Mouse (Mus musculus) thymus, adult 2 months (tissue): ENCODE measurements around the gene Fam163b. TPM values are rescaled to one million over a fixed set of nuclear protein-coding genes. Genes with fewer than 3 reads are reported as not detected.

Experiments used
- DNase-seq: peaks from one replicate; pipeline ENCODE4 v3.0.0; 2021
- H3K27ac ChIP-seq: fragments of 200-500 bp; 2 replicates; pipeline ENCODE4 v1.5.1; 2012; ENCODE audit warnings: low read length, control low read depth; ENCODE audit not compliant: control insufficient read depth, insufficient read depth
- H3K27me3 ChIP-seq: fragments of 200-500 bp; 2 replicates; pipeline ENCODE4 v1.6.1; 2012; ENCODE audit warnings: mild to moderate bottlenecking, low read length, moderate library complexity, mixed read lengths; ENCODE audit not compliant: control insufficient read depth, insufficient read depth
- H3K36me3 ChIP-seq: fragments of 200-500 bp; 2 replicates; pipeline ENCODE4 v1.6.1; 2012; ENCODE audit warnings: mild to moderate bottlenecking, low read length, moderate library complexity; ENCODE audit not compliant: control insufficient read depth, insufficient read depth
- H3K4me1 ChIP-seq: fragments of 200-500 bp; replicated peaks from 2 replicates; pipeline ENCODE4 v1.6.1; 2012; ENCODE audit warnings: low read length; ENCODE audit not compliant: control insufficient read depth, insufficient read depth
- H3K4me3 ChIP-seq: fragments of 200-500 bp; 2 replicates; pipeline ENCODE4 v1.5.1; 2012; ENCODE audit warnings: mild to moderate bottlenecking, low read length, control low read depth, moderate library complexity; ENCODE audit not compliant: control insufficient read depth, insufficient read depth
- CTCF ChIP-seq: fragments of 200-500 bp; IDR thresholded peaks from 2 replicates; pipeline ENCODE4 v1.5.1; 2012; ENCODE audit warnings: mild to moderate bottlenecking, control low read depth, low read length, moderate library complexity, borderline replicate concordance; ENCODE audit not compliant: control insufficient read depth, poor library complexity, insufficient read depth; ENCODE audit errors: extremely low read depth
- POLR2A ChIP-seq: fragments of 200-500 bp; IDR thresholded peaks from 2 replicates; pipeline ENCODE4 v1.6.1; 2012; ENCODE audit warnings: mild to moderate bottlenecking, low read length, control low read depth, moderate library complexity; ENCODE audit not compliant: control insufficient read depth, poor library complexity, insufficient read depth; ENCODE audit errors: extremely low read depth
- WGBS: fragments of 180-500 bp; shearing (Covaris S2); methylation state at CpG from one replicate; pipeline ENCODE4 v1.1.7; 2018; 5-methylcytosine and 5-hydroxymethylcytosine counted together
- polyA plus RNA-seq: library from polyadenylated mRNA; depleted of rRNA; stranded (reverse); fragments of >200 nt; gene quantifications from 2 replicates; pipeline ENCODE4 v1.2.3, GENCODE M21; 2012

Gene Fam163b
- polyA plus RNA-seq, 1 experiment, result 7.8 TPM

- Histone ChIP-seq H3K4me3 (no peak overlapping the region), H3K27me3 (no peaks in the 10 kb centered on the region), H3K36me3 (no peaks in the 10 kb centered on the region), H3K4me1 (peaks cover 19% of the 10 kb centered on the region), H3K27ac (no peak overlapping the region)
- TF ChIP-seq POLR2A (no peak), CTCF (no peak)
- 94% methylated on average over 2 of the region's 2 CpGs for WGBS
- no peak for DNase-seq
Measured at GRCm38 (mm10) chr2:27161526-27161925, 19.2 kb upstream of the Fam163b start.

- Histone ChIP-seq H3K27ac (no peak overlapping the region), H3K4me3 (no peak overlapping the region), H3K36me3 (no peaks in the 10 kb centered on the region), H3K27me3 (no peaks in the 10 kb centered on the region), H3K4me1 (peaks cover 7% of the 10 kb centered on the region)
- no peak for TF ChIP-seq POLR2A
- no peak for TF ChIP-seq CTCF
- no peak for DNase-seq
- 96% methylated on average over 6 of the region's 6 CpGs for WGBS
Measured at GRCm38 (mm10) chr2:27156596-27156995, 14.3 kb upstream of the Fam163b start.

- WGBS, result 92% methylated on average over 10 of the region's 10 CpGs
- TF ChIP-seq POLR2A (no peak), CTCF (no peak)
- Histone ChIP-seq H3K4me3 (no peak overlapping the region), H3K27ac (no peak overlapping the region), H3K36me3 (no peaks in the 10 kb centered on the region), H3K4me1 (peaks cover 12% of the 10 kb centered on the region), H3K27me3 (no peaks in the 10 kb centered on the region)
- no peak for DNase-seq
Measured at GRCm38 (mm10) chr2:27154466-27155185, 12.3 kb upstream of the Fam163b start.

GRCm38 (mm10) chr2:27149457-27149856, 7.2 kb upstream of the Fam163b start:
- Histone ChIP-seq H3K4me3 (no peak overlapping the region), H3K36me3 (no peaks in the 10 kb centered on the region), H3K4me1 (peaks cover 16% of the 10 kb centered on the region), H3K27ac (no peak overlapping the region), H3K27me3 (no peaks in the 10 kb centered on the region)
- no peak for DNase-seq
- TF ChIP-seq POLR2A (no peak), CTCF (no peak)
- 9% methylated on average over 2 of the region's 2 CpGs for WGBS

GRCm38 (mm10) chr2:27146840-27147239, 4.5 kb upstream of the Fam163b start:
- Histone ChIP-seq H3K36me3 (no peaks in the 10 kb centered on the region), H3K27ac (no peak overlapping the region), H3K27me3 (no peaks in the 10 kb centered on the region), H3K4me3 (no peak overlapping the region), H3K4me1 (peaks cover 15% of the 10 kb centered on the region)
- no peak for TF ChIP-seq POLR2A
- TF ChIP-seq CTCF, result no peak
- 65% methylated on average over 6 of the region's 6 CpGs for WGBS
- DNase-seq, result no peak

GRCm38 (mm10) chr2:27144957-27145356, 2.7 kb upstream of the Fam163b start:
- no peaks in the 10 kb centered on the region for H3K27me3 ChIP-seq
- no peaks in the 10 kb centered on the region for H3K36me3 ChIP-seq
- H3K4me1 ChIP-seq, result peaks cover 18% of the 10 kb centered on the region
- no peak for DNase-seq
- H3K4me3 ChIP-seq, result no peak overlapping the region
- H3K27ac ChIP-seq, result no peak overlapping the region
- WGBS, result 70% methylated on average over 2 of the region's 2 CpGs
- no peak for TF ChIP-seq POLR2A
- no peak for TF ChIP-seq CTCF
